Mouse (Mus musculus): ENCODE data around the gene Clrn3.
A peak's percentile ranks its signal among the peaks of the same experiment; 100 is the strongest.

The Clrn3 gene

DNA sequence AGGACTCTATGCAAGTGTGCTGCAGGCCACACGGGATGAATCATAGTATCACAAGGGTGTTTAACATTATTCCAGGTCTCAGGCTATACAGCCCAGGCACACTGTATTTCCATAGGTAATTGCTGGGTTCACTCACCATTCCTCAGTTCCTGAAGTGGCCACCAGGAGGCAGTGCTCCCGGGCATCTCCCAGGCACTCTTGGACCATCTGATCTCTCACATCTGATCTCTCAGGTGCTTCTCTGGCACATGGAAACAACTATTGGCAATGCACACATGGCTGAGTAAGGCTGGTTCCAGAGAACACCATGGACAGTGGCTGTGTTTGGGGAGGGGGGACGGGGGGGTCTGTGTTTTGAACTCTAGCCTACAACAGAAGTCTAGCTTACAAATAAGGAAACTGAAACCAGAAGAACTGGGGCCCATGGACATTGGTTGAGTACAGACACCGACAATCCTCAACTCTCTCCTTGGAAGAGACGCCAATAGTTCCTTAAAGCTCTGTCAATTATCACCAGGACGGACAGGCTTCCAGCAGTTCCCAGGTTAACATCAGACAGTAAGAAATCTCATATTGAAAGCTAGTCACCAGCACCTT is 40.1 kb downstream of the Clrn3 start:
- peak in 1 of 2 experiments; percentile 15 for DNase-seq (ENCODE audit: low read depth in 2 of 2, low spot score in 2 of 2)

DNA sequence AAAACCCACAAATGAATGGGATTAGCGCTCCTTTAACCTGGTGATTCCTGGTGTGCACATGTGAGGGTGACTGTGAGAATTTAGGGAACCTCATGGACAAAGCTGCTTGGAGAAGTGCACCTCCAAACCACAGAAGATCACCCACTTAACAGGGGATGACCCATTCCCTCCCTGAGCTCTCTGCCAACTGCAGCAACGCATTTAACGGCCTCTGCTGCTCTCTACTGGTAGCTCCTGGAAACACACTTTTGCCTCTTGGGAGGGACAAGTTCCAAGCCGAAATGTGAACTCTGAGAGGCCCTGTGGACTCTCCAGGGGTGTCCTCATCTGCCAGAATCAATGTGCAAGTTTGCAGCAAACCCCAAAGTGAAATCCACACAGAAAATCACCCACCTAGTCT is 41.0 kb downstream of the Clrn3 start:
- peak; percentile 23 to 34 for DNase-seq (ENCODE audit: low read depth in 2 of 2, low spot score in 2 of 2)

- DNase-seq (ENCODE audit: low read depth in 2 of 2, low spot score in 2 of 2): no peak
Measured at GRCm38 (mm10) chr7:135486645-135487382, 41.6 kb downstream of the Clrn3 start.

- no peak for DNase-seq (ENCODE audit: low read depth in 2 of 2, low spot score in 2 of 2)
Measured at GRCm38 (mm10) chr7:135485796-135486410, 42.6 kb downstream of the Clrn3 start.

DNA sequence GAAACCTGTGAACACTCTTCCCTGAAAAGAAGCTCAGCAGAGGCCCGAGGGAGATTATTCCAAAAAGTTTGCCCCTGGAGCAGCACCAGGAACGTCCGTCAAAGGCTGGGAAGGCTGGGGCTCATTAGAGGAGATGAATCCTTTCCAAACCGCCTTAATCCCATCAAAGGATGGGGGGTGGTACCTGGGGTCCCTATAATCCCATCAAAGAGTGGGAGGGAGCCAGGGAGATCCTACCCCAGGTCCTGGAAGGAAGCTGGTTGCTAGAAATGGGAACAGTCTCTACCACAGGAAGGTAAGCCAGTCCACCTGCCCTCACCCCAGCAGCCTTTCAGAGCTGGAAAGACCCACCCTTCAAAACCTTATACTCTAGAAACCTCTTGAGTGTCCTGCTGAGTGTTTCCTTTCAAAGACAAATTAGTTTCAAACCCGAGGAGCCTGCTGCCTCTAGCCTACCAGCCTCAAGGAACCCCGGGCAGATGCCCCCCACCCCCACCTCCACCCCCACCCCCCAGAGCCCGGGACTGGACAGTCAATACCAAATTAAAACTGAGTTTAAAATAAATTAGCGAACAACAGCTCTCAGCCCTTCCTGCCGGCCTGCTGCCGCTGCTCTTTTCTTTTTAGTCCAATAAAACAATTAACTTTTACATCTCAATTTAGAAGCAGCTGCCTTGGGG is 43.2 kb downstream of the Clrn3 start:
- DNase-seq (ENCODE audit: low read depth in 2 of 2, low spot score in 2 of 2): no peak

- no peak for DNase-seq (ENCODE audit: low read depth in 2 of 2, low spot score in 2 of 2)
Measured at GRCm38 (mm10) chr7:135484341-135484740, 44.1 kb downstream of the Clrn3 start.

DNA sequence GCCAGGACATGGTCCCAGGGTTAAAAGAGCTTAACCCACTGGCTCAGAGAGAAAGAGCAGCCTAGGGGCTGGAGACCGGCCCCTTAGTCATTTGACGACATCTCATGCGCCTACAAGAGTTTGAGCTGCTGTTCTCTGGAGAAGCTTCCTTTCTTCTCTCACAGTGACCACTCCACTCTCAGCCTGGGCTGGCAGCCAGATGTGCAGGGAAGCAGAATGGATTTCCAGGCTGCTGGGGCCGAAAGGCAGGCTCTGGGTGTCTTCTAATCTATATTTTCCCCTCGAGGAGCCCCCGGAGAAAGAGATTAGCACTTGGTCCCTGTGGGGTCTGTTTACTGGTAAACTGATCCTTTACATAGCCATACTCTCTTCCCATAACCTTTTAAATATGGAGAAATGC is 44.7 kb downstream of the Clrn3 start:
- DNase-seq (ENCODE audit: low read depth in 2 of 2, low spot score in 2 of 2): no peak

GRCm38 (mm10) chr7:135481150-135481549 is 47.3 kb downstream of the Clrn3 start:
- DNase-seq (ENCODE audit: low read depth in 2 of 2, low spot score in 2 of 2): no peak

DNA sequence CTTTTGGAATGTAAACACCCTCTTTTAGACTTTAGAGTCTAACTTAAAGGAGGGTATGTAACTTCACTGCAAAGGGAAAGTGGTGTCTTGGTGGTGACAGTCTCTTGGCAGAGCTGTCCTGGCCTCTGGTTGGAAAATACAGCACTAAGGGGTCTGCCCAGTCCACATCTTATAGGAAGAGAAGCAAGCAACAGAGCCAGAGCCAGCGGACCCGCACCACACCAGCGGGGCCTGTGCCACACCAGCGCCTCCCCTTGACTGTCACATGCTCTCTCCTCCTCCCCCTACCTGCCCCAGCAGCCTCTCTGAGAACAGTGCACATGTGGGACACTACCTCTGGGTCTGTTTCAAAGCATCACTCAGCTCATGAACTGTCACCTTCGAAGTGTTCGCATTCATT is 48.5 kb downstream of the Clrn3 start:
- no peak for DNase-seq (ENCODE audit: low read depth in 2 of 2, low spot score in 2 of 2)

GRCm38 (mm10) chr7:135479322-135479880 is 49.1 kb downstream of the Clrn3 start:
- DNase-seq (ENCODE audit: low read depth in 2 of 2, low spot score in 2 of 2): no peak

GRCm38 (mm10) chr7:135477256-135477655 is 51.2 kb downstream of the Clrn3 start:
- no peak for DNase-seq (ENCODE audit: low read depth in 2 of 2, low spot score in 2 of 2)

DNA sequence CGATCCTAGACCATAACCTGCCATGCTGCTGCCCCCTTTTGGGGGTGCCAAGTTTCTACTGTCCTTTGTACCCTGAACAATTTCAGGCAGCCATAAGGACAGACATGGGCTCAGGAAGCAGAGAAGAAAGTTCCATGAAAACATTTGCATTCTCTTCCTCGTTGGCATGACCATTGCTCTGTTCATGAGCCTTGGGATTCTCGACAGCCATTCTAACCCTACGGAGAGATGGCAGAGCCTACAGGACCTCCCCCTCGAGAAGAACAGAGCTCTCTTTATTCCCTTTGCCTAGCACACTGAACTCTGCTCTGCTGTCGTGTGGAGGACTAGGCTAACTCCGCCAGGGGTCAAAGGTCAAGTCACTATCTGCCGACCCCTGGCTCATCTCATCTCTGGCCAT is 52.5 kb downstream of the Clrn3 start:
- DNase-seq (ENCODE audit: low read depth in 2 of 2, low spot score in 2 of 2): no peak

DNA sequence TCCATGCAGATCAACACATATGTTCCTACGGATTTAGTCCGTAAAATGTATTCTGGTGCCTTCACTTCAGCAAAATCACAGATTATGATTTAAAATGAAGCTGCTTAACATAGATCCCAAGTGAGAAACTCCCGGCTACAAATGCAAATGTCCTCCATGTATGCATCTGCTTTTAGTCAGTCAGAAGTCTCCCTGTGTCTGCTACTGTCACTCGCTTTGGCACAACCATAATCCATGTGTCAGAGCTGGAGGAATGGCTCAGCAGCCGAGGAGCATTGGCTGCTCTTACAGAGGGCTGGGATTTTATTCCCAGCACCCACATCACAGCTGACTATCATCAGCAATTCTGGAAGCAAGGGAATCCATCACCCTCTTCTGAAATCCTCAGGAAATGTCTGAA is 58.1 kb downstream of the Clrn3 start:
- no peak for DNase-seq (ENCODE audit: low read depth in 2 of 2, low spot score in 2 of 2)

DNA sequence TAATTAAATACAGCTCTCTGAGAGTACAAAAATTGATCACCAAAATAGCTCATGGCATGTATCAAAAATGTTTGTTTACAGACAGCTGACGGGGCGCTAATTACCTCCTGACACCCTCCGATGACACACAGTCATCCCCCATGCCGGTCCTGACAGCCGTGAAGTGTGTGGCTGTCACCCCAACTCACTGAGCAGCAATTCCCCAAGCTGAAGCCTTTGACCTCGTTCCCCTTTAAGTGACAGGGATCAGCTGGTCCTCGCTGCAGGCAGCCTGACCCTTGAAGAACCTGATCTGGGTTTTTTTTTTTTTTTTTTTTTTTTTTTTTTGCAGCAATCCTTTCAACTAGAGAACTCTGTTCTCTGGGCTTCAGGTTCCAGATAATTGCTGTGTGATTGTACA is 59.8 kb downstream of the Clrn3 start:
- no peak for DNase-seq (ENCODE audit: low read depth in 2 of 2, low spot score in 2 of 2)

DNA sequence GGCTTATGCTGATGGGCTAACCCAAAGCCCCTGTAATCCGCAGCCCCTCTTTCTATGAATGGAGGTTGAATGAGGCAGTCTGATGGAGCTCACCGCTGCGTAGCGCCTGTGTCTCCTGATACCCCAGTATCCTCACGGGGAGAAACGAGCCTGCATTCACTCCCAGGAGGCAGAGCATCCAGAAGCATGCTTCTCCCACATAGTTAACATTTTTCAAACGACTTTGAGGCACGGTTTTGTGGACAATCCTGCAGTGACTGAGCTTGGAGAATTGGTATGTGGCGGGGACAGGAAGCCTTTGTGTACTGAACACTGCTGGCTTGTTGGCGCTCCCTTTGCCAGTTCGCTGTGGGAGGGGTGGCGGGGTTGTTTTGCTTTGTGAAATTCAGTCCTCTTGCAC is 63.2 kb downstream of the Clrn3 start:
- no peak for DNase-seq (ENCODE audit: low read depth in 2 of 2, low spot score in 2 of 2)

- peak in 1 of 2 experiments; percentile 1 for DNase-seq (ENCODE audit: low read depth in 2 of 2, low spot score in 2 of 2)
Measured at GRCm38 (mm10) chr7:135464689-135465259, 63.7 kb downstream of the Clrn3 start.
